Mouse (Mus musculus) T-helper 2 cell (primary cell): ENCODE measurements around the gene Comt.

Experiments used
- in situ Hi-C: fragments of 300-600 bp; cut with MboI, MseI; formaldehyde crosslinking; loops from one replicate; pipeline ENCODE4 v1.15.1; 2025; ENCODE audit warnings: high pct_unique_total_duplicates

The Comt gene

GRCm38 (mm10) chr16:18436128-18436527, 9.5 kb upstream of the Comt start:
- in situ Hi-C loops, result no loop called here

GRCm38 (mm10) chr16:18433341-18433920, 6.8 kb upstream of the Comt start:
- in situ Hi-C loops, result no loop called here

- in situ Hi-C loops, result no loop called here
Observed at GRCm38 (mm10) chr16:18430641-18431212, 4.1 kb upstream of the Comt start.

- in situ Hi-C loops, result no loop called here
Observed at GRCm38 (mm10) chr16:18429641-18430040, 3.0 kb upstream of the Comt start.

GRCm38 (mm10) chr16:18428516-18429042, 1.9 kb upstream of the Comt start:
- in situ Hi-C loops, result no loop called here

GRCm38 (mm10) chr16:18428011-18428515, 1.4 kb upstream of the Comt start:
- in situ Hi-C loops, result no loop called here

- in situ Hi-C loops, result no loop called here
Observed at GRCm38 (mm10) chr16:18426215-18426791, 349 bp downstream of the Comt start, which contains the start of gene Txnrd2. Gene Txnrd2 (plus strand): TSS chr16:18426384.

GRCm38 (mm10) chr16:18425475-18426214, 1.0 kb downstream of the Comt start:
- in situ Hi-C loops, result no loop called here

GRCm38 (mm10) chr16:18424364-18425045, 2.1 kb downstream of the Comt start:
- in situ Hi-C loops, result no loop called here

- in situ Hi-C loops, result no loop called here
Observed at GRCm38 (mm10) chr16:18423915-18424265, 2.8 kb downstream of the Comt start.

- in situ Hi-C loops, result no loop called here
Observed at GRCm38 (mm10) chr16:18423203-18423914, 3.3 kb downstream of the Comt start.

GRCm38 (mm10) chr16:18420571-18420970, 6.1 kb downstream of the Comt start:
- in situ Hi-C loops, result no loop called here

- in situ Hi-C loops, result no loop called here
Observed at GRCm38 (mm10) chr16:18419603-18420026, 7.0 kb downstream of the Comt start.

GRCm38 (mm10) chr16:18418756-18419602, 7.7 kb downstream of the Comt start:
- in situ Hi-C loops, result no loop called here

GRCm38 (mm10) chr16:18417491-18417890, 9.2 kb downstream of the Comt start:
- in situ Hi-C loops, result no loop called here

GRCm38 (mm10) chr16:18416837-18417236, 9.8 kb downstream of the Comt start:
- in situ Hi-C loops, result no loop called here

- in situ Hi-C loops, result no loop called here
Observed at GRCm38 (mm10) chr16:18416094-18416761, 10.4 kb downstream of the Comt start.

- in situ Hi-C loops, result loop anchor here (5.0 kb wide), 1 partner anchor 66 kb away; the partner anchor contains the start of genes Arvcf and Tango2
Observed at GRCm38 (mm10) chr16:18413032-18413816, 13.4 kb downstream of the Comt start.
